Mouse (Mus musculus): ENCODE data around the gene Dtx2. TPM values are rescaled to one million over a fixed set of nuclear protein-coding genes. Genes with fewer than 3 reads are reported as not detected.
A peak's percentile ranks its signal among the peaks of the same experiment; 100 is the strongest.

Dtx2 gene
- total and polyA plus RNA-seq, 3 experiments, result 16.0 to 43.7 (median 20.4) TPM

DNA sequence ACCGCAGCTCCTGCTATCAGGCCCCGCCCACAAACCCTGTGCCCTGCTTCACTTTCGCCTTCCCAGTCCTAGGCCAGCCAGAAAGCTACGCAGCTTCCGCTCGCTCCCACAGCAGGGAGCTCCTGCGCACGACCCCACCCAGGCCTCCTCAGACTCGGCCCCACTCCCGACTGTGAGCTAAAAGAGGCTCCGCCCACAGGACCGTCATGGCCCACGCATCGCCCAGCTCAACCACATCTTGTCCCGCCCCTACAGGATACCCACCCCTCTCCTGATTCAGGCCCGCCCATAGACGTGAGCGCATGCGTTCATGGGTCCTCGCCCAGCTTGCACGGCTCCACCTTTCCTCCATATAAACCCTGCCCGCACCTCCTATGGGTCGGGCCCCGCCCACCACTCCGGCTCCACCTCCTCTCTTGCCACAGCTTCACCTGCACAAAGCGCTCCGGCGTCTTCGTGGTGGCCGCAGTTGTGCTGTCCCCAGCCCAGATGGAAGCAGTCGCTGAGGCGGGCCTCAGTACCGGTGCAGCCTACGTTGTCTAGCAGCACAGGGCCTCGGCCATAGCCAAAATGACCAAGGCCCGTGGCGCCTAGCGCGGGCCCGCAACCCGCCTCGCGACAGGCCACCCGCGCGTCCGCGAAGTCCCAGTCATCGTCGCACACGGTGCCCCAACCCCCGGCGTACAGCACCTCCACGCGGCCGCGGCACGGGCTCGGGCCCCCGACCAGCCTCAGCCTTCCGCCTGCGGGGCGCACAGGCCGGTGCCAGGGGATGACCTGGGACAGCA, 31.9 kb upstream of the Dtx2 start:
- dilution Hi-C loops (cut with MboI; ENCODE audit: extremely low pct_ligation_motif_present, extremely low pct_unique_long_range_greater_than_20kb, low sequenced_read_pairs) (no loop called here), in situ Hi-C loops (cut with MboI; ENCODE audit: low pct_ligation_motif_present, low pct_unique_long_range_greater_than_20kb, low sequenced_read_pairs) (loop anchor here (5.0 kb wide), 1 partner anchor 55 kb away; no protein-coding TSS in a partner anchor)
- H3K27me3 ChIP-seq (replicated peaks), result peaks cover 10% of the 10 kb centered on the region
- H3K4me1 ChIP-seq (ENCODE audit: control insufficient read depth in 1 of 2, insufficient read depth in 2 of 2), result peaks cover 16 to 34% of the 10 kb centered on the region in 2 experiments
- H3K27ac ChIP-seq (ENCODE audit: insufficient read depth, low read depth), result peak overlapping the region; percentile 67
- no peaks in the 10 kb centered on the region for H3K9me3 ChIP-seq (replicated peaks; ENCODE audit: low read length)
- H3K4me2 ChIP-seq (ENCODE audit: insufficient read depth, low read depth, poor library complexity, severe bottlenecking), result peak overlapping the region; percentile 55
- peak; percentile 99 for DNase-seq (ENCODE audit: extremely low read depth)
- peaks cover 0 to 7% of the 10 kb centered on the region in 2 experiments for H3K36me3 ChIP-seq (replicated peaks in 1 of 2; ENCODE audit: control insufficient read depth in 1 of 2, insufficient read depth in 1 of 2, low read length in 1 of 2)
- peak overlapping the region; percentile 39 for H3K9ac ChIP-seq (ENCODE audit: insufficient read depth, low read depth)
- peak; percentile 36; the same call in 1 of the 2 replicates for TF ChIP-seq UBTF (IDR thresholded peaks at IDR 0.05; ENCODE audit: low read depth, low read length)
- TF ChIP-seq ELF1 (IDR thresholded peaks at IDR 0.05; ENCODE audit: low read depth, low read length), result peak; percentile 70
- TF ChIP-seq TCF12 (IDR thresholded peaks at IDR 0.05; ENCODE audit: low read depth, low read length), result peak; percentile 77
- 0 out of 2 replicates have a peak, but pooled peaks have one; percentile 37 for TF ChIP-seq MAX (IDR thresholded peaks at IDR 0.05; ENCODE audit: low read length)
- TF ChIP-seq MXI1 (IDR thresholded peaks at IDR 0.05; ENCODE audit: low read depth, low read length), result peak; percentile 79
- TF ChIP-seq NRF1 (IDR thresholded peaks at IDR 0.05; ENCODE audit: low read depth, low read length), result peak; percentile 78
- TF ChIP-seq SIN3A (IDR thresholded peaks at IDR 0.05; ENCODE audit: low read length), result peak; percentile 48
- TF ChIP-seq MAZ (IDR thresholded peaks at IDR 0.05; ENCODE audit: low read depth, low read length), result no peak; the same call in 1 of the 2 replicates
- TF ChIP-seq RAD21 (IDR thresholded peaks at IDR 0.05; ENCODE audit: low read depth, low read length), result no peak; the same call in 1 of the 2 replicates
- no peak for TF ChIP-seq ZKSCAN1 (IDR thresholded peaks at IDR 0.05; ENCODE audit: borderline replicate concordance, low read depth, low read length)
- peak in 1 of 2 experiments; percentile 16; a peak in 2 of 4 replicates for TF ChIP-seq CTCF (conservative IDR thresholded peaks at IDR 0.05 in 1 of 2, IDR thresholded peaks at IDR 0.05 in 1 of 2; ENCODE audit: low read depth in 2 of 2, low read length in 2 of 2)
- peak; percentile 51 for TF ChIP-seq HCFC1 (IDR thresholded peaks at IDR 0.05; ENCODE audit: low read depth, low read length)
- no peak for TF ChIP-seq MAFK (IDR thresholded peaks at IDR 0.05; ENCODE audit: insufficient replicate concordance, low read length)
- peak; percentile 82 for TF ChIP-seq POLR2A (IDR thresholded peaks at IDR 0.05; ENCODE audit: low read depth, low read length)
- peak; percentile 85 for TF ChIP-seq ZMIZ1 (IDR thresholded peaks at IDR 0.05; ENCODE audit: low read depth, low read length)
- 0 out of 2 replicates have a peak, but pooled peaks have one; percentile 32 for TF ChIP-seq POLR2AphosphoS2 (IDR thresholded peaks at IDR 0.05; ENCODE audit: low read depth, low read length)
- peak; percentile 78 for TF ChIP-seq NELFE (IDR thresholded peaks at IDR 0.05; ENCODE audit: low read depth, low read length)
- TF ChIP-seq TBP (conservative IDR thresholded peaks at IDR 0.05; ENCODE audit: low read depth, low read length), result 0 out of 2 replicates have a peak, but pooled peaks have one; percentile 45
- H3K4me3 ChIP-seq (replicated peaks in 1 of 3; ENCODE audit: low read depth in 2 of 3, low read length in 2 of 3, poor library complexity in 1 of 3), result peak overlapping the region; percentile 28 to 68 (median 52)
- no peaks in the 10 kb centered on the region for H3K79me2 ChIP-seq (replicated peaks; ENCODE audit: control insufficient read depth, extremely low read depth, insufficient read depth, poor library complexity, severe bottlenecking)

GRCm38 (mm10) chr5:135963280-135963627, 31.3 kb upstream of the Dtx2 start:
- dilution Hi-C loops (cut with MboI; ENCODE audit: extremely low pct_ligation_motif_present, extremely low pct_unique_long_range_greater_than_20kb, low sequenced_read_pairs), result no loop called here
- TF ChIP-seq USF1 (IDR thresholded peaks at IDR 0.05; ENCODE audit: low read depth, low read length) (no peak), NELFE (IDR thresholded peaks at IDR 0.05; ENCODE audit: low read depth, low read length) (no peak), CHD1 (IDR thresholded peaks at IDR 0.05; ENCODE audit: low read depth, low read length) (no peak), MYC (IDR thresholded peaks at IDR 0.05; ENCODE audit: low read depth, low read length) (no peak), MAX (IDR thresholded peaks at IDR 0.05; ENCODE audit: low read length) (no peak), ZNF384 (IDR thresholded peaks at IDR 0.05; ENCODE audit: low read depth, low read length) (no peak), ZC3H11A (IDR thresholded peaks at IDR 0.05; ENCODE audit: low read depth, low read length) (no peak), ZMIZ1 (IDR thresholded peaks at IDR 0.05; ENCODE audit: low read depth, low read length) (no peak)
- H3K9ac ChIP-seq (ENCODE audit: insufficient read depth, low read depth), result peak overlapping the region; percentile 39
- H3K9me3 ChIP-seq (replicated peaks; ENCODE audit: low read length), result no peaks in the 10 kb centered on the region
- DNase-seq (ENCODE audit: extremely low read depth), result no peak
- H3K4me2 ChIP-seq (ENCODE audit: insufficient read depth, low read depth, poor library complexity, severe bottlenecking), result peak overlapping the region; percentile 55
- H3K27ac ChIP-seq (ENCODE audit: insufficient read depth, low read depth), result no peak overlapping the region
- peaks cover 10% of the 10 kb centered on the region for H3K27me3 ChIP-seq (replicated peaks)
- H3K36me3 ChIP-seq (replicated peaks in 1 of 2; ENCODE audit: control insufficient read depth in 1 of 2, insufficient read depth in 1 of 2, low read length in 1 of 2), result peaks cover 0 to 7% of the 10 kb centered on the region in 2 experiments
- in situ Hi-C loops (cut with MboI; ENCODE audit: low pct_ligation_motif_present, low pct_unique_long_range_greater_than_20kb, low sequenced_read_pairs), result loop anchor here (5.0 kb wide), 1 partner anchor 56 kb away; no protein-coding TSS in a partner anchor
- peak overlapping the region in 2 of 3 experiments; percentile 52 to 68 for H3K4me3 ChIP-seq (replicated peaks in 1 of 3; ENCODE audit: low read depth in 2 of 3, low read length in 2 of 3, poor library complexity in 1 of 3)
- no peaks in the 10 kb centered on the region for H3K79me2 ChIP-seq (replicated peaks; ENCODE audit: control insufficient read depth, extremely low read depth, insufficient read depth, poor library complexity, severe bottlenecking)
- peaks cover 15 to 31% of the 10 kb centered on the region in 2 experiments for H3K4me1 ChIP-seq (ENCODE audit: control insufficient read depth in 1 of 2, insufficient read depth in 2 of 2)

Measured in CH12.LX (cell line).